Mouse (Mus musculus) R1 (cell line): ENCODE measurements around the gene Aox2.

ENCODE experiments used
- DNase-seq: peaks from one replicate; pipeline ENCODE4 v3.0.0-alpha.2; 2018; ENCODE audit warnings: low read depth, low spot score

Gene Aox2

DNA sequence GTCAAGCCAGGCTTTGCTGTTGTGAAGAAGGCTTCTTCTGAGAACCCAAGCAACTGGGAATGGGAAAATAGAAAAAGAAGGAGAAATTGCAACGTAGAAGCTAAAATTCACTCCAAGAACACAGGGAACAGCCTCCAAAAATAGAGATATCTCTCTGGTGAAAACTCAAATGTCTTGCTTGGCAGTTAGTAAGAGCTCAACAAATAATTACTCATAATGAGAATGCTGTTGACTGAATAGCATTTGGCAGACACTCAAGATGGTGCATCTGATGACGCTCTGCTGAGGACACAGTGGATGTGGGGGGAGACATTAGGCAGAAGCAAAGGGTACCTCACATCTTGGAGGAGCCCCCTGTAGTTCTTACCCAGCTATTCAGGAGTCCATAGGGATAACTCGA is 10.0 kb downstream of the Aox2 start:
- no peak for DNase-seq

GRCm38 (mm10) chr1:58289863-58290469 is 11.8 kb downstream of the Aox2 start:
- DNase-seq = peak; percentile 64

GRCm38 (mm10) chr1:58291394-58292300 is 13.5 kb downstream of the Aox2 start:
- DNase-seq = no peak

- DNase-seq = no peak
Measured at GRCm38 (mm10) chr1:58294730-58295129, 16.6 kb downstream of the Aox2 start.

DNA sequence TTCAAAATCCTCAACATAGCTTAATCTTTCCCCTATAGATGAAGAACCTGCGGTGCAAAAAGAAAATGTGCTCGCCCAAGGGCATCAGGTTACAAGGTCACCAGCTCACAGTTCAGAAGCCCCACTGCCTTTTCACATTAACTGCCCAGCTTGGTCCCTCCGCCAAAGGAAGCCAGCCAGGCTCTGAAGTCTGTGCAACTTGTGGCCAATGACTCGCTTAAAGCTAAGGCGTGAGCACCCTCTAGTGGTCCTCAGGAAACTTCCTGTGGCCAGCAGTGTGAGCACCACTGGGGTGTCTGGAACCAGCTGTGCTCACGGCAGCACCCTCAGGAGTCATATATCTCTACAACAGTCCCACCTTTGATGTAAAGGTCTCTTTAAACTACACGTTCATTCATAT is 18.2 kb downstream of the Aox2 start:
- peak; percentile 85 for DNase-seq

DNA sequence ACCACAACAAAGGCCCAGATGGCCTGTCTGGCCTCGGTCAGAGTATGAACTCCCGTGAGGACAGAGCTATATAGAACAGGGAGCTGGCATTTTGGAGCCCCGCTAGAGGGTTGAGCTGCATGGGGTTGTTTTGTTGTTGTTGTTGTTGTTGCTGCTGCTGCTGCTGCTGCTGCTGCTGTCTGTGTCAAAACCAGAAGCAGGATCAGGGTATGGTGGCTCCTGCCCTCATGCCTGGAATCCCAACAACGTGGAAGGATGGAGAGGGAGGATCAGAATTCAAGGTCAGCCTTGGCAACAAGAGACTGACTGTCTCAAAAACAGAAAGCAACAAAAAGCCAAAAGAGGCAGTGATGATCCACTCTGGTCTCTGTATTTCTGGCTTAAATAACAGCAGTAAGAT is 18.7 kb downstream of the Aox2 start:
- DNase-seq = no peak

DNA sequence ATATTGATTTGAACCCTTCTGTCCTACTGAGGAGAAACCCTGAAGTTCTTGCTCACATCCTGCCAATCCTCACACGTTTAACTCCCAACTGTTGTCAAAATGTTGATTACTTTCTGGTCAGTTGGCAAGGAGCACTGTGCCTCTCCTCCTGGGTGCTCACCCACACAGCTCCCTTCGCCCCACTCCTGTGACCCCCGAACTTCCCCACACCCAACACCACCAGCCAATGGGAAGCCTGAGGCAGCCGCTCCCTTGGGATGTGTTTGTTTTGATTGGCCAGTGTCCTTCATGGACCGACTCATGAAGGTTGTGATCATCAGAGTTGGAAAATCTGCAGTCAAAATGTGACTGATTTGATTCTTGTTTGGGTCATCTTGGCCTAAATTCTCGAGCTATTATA is 20.2 kb downstream of the Aox2 start:
- DNase-seq = no peak

GRCm38 (mm10) chr1:58301073-58301472 is 22.9 kb downstream of the Aox2 start:
- DNase-seq = no peak

DNA sequence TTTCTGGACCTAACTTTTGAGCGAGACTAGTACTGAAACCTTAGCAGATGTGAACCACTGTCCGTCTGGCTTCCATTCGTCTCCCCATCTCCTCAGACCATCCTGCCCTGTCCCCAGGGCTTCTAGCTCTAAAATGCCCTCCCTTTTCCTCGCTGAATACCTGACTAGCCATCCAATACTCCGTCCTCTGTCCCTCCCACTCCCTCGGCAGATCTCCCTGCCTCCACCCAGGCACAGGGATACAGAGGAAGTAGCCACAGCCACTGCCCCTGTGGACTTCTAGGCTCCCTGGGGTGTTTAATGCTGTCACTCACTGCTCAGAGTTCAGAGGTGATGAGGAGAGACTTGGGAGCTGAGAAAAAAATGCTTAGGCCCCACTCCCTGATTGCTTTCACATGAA is 23.9 kb downstream of the Aox2 start:
- no peak for DNase-seq

GRCm38 (mm10) chr1:58303009-58303408 is 24.9 kb downstream of the Aox2 start:
- no peak for DNase-seq

DNA sequence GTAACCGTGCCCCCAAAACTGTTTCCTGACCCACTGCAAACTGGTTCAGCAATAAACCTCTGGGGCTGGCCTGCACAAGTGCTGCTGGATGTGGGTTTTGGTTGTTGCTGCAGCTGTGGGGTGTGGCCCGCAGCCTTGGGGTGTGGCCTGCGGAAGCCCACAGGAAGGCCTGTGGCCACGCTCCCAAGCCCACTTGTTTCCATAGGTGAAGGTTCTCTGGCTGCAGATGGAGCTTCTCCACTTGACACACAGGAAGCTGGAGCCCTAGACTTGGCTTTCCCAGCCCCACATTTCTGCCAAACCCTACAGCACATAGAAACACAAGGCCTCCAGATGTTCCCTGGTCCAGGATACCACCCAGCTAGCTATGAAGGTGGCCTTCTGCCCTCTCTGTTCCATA is 25.6 kb downstream of the Aox2 start:
- peak; percentile 36 for DNase-seq

DNA sequence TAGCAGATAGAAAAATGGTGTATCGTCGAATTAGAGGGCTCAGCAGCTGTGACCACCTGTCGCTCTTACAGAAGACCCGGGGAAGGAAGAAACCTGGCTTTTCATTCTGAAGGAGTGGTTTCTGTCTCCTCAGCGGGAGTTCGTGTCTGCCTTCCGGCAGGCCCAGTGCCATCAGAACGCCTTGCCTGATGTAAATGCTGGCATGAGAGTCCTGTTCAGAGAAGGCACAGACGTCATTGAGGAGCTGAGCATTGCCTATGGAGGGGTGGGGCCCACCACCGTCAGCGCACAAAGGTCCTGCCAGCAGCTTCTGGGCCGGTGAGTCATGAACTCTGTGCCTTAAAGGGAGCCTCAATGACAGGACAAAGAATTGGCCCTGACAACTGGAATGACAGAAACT is 26.2 kb downstream of the Aox2 start:
- DNase-seq = peak; percentile 83

- DNase-seq = no peak
Measured at GRCm38 (mm10) chr1:58307181-58307580, 29.1 kb downstream of the Aox2 start.

- DNase-seq = no peak
Measured at GRCm38 (mm10) chr1:58308594-58308993, 30.5 kb downstream of the Aox2 start.

GRCm38 (mm10) chr1:58309853-58310252 is 31.7 kb downstream of the Aox2 start:
- DNase-seq = no peak

- DNase-seq = no peak
Measured at GRCm38 (mm10) chr1:58311221-58311864, 33.2 kb downstream of the Aox2 start.

DNA sequence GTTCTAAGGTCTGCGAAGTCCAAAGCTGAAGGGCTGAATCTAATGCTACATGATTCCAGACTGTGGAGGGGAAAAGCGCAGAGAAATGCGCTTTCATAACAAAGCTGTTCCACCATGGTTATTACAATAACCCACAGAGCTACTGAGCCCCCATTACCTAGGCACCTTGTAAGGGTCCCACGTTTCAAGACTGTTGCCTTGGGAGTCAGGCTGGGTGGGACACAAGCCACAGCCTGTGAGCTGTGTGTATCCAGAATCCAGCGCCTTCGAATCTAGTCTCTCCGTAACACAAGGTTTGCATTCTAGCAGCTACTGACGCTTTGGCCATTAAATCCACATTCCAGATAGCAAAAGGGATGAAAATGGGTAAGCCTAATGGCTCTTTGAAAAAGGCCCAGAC is 35.0 kb downstream of the Aox2 start:
- DNase-seq = no peak

DNA sequence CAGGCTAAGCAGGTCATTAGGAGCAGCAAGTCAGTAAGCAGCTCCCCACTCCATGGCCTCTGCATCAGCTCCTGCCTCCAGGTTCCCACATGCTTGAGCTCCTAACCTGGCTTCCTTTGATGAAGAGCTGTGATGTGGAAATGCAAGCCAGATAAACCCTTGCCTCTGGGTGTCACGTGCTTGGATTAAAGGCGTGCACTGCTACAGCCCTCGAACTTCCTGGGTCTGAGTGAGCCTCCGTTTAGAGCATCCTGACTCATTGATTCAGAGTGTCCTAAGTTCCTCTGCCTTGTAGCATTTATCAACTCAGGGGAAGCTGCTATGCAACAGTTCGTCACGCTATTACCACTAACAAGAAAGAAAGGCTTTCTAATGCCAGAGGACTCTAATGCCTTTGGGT is 37.4 kb downstream of the Aox2 start:
- DNase-seq = no peak

- DNase-seq = no peak
Measured at GRCm38 (mm10) chr1:58333222-58333621, 55.1 kb downstream of the Aox2 start.

- no peak for DNase-seq
Measured at GRCm38 (mm10) chr1:58339901-58340300, 61.8 kb downstream of the Aox2 start.

- DNase-seq = no peak
Measured at GRCm38 (mm10) chr1:58341576-58341975, 63.5 kb downstream of the Aox2 start.

GRCm38 (mm10) chr1:58343861-58344260 is 65.7 kb downstream of the Aox2 start:
- DNase-seq = no peak

DNA sequence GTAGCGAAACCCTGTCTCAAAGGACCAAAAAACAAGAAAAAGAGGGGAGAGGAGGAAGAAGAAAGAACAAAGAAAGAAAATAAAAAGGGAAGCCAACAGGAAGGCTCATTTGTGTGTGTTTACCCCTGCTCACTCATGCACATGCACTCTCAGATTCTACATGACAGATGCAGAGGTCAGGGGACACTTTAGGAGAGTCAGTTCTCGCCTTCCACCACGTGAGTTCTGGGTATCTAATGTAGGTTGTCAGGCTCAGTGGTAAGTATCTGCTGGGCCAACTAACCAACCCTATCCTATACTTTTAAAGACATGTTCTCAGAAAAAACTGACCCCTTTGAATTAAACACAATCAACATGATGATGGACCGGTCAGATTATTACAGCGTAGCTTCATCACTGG is 66.4 kb downstream of the Aox2 start:
- no peak for DNase-seq
